Mouse (Mus musculus) adrenal gland, adult 2 months (tissue): Measurements from ENCODE around the gene Bnip3. TPM values are rescaled to one million over a fixed set of nuclear protein-coding genes. Genes with fewer than 3 reads are reported as not detected.

Experiments used
- DNase-seq: peaks from one replicate; pipeline ENCODE4 v3.0.0; 2021
- long read RNA-seq: library from polyadenylated mRNA; stranded (forward); transcript quantifications from one replicate; pipeline ENCODE4 v2.0.0, GENCODE M21; 2021
- polyA plus RNA-seq: library from polyadenylated mRNA; depleted of rRNA; stranded (reverse); fragments of >200 nt; gene quantifications from 2 replicates; pipeline ENCODE4 v1.2.3, GENCODE M21; 2012; rRNA removed
- total RNA-seq, 2 experiments: library from RNA; stranded (reverse); gene quantifications; 2 replicates each; pipeline ENCODE4 v1.2.3; 2021

The Bnip3 gene
- total RNA-seq (100 to 1,000 TPM; 220 to 303 TPM), polyA plus RNA-seq (107 and 126 TPM in 2 replicates)
- long read RNA-seq, transcript Bnip3-201 (6 exons, 1,756 nt), result major isoform, 243 of 251 reads
- long read RNA-seq, partial matches to known transcripts, result 3 of 251 reads
- long read RNA-seq, other reads (novel, unspliced or antisense), result 5 of 251 reads

- DNase-seq, result peak; percentile 96
Measured at GRCm38 (mm10) chr7:138909277-138910192, at the start of gene Bnip3. Gene Bnip3 (minus strand): TSS chr7:138909519.

GRCm38 (mm10) chr7:138957106-138957505 lies 47.8 kb upstream of the Bnip3 start:
- no peak for DNase-seq

- DNase-seq, result no peak
Measured at GRCm38 (mm10) chr7:138955787-138956186, 46.5 kb upstream of the Bnip3 start.

GRCm38 (mm10) chr7:138948309-138948708 lies 39.0 kb upstream of the Bnip3 start:
- DNase-seq, result no peak

- no peak for DNase-seq
Measured at GRCm38 (mm10) chr7:138947741-138948140, 38.4 kb upstream of the Bnip3 start.

GRCm38 (mm10) chr7:138945668-138946067 lies 36.3 kb upstream of the Bnip3 start:
- DNase-seq, result no peak

- DNase-seq, result peak; percentile 33
Measured at GRCm38 (mm10) chr7:138942301-138942700, 33.0 kb upstream of the Bnip3 start.

GRCm38 (mm10) chr7:138941571-138941970 lies 32.3 kb upstream of the Bnip3 start:
- peak; percentile 61 for DNase-seq

- peak; percentile 50 for DNase-seq
Measured at GRCm38 (mm10) chr7:138940612-138941461, 31.5 kb upstream of the Bnip3 start, which contains the start of gene Jakmip3. Gene Jakmip3 (plus strand): TSS chr7:138940730.

- peak; percentile 48 for DNase-seq
Measured at GRCm38 (mm10) chr7:138940256-138940611, 30.9 kb upstream of the Bnip3 start.

GRCm38 (mm10) chr7:138938991-138939390 lies 29.7 kb upstream of the Bnip3 start:
- DNase-seq, result no peak

- DNase-seq, result no peak
Measured at GRCm38 (mm10) chr7:138934523-138934922, 25.2 kb upstream of the Bnip3 start.

GRCm38 (mm10) chr7:138928456-138928855 lies 19.1 kb upstream of the Bnip3 start:
- no peak for DNase-seq

- peak; percentile 44 for DNase-seq
Measured at GRCm38 (mm10) chr7:138923756-138924425, 14.6 kb upstream of the Bnip3 start.

GRCm38 (mm10) chr7:138921611-138922010 lies 12.3 kb upstream of the Bnip3 start:
- no peak for DNase-seq

GRCm38 (mm10) chr7:138919156-138919944 lies 10.0 kb upstream of the Bnip3 start:
- peak; percentile 92 for DNase-seq

- DNase-seq, result peak; percentile 64
Measured at GRCm38 (mm10) chr7:138913616-138914015, 4.3 kb upstream of the Bnip3 start.

- DNase-seq, result no peak
Measured at GRCm38 (mm10) chr7:138910193-138910562, 859 bp upstream of the Bnip3 start.

- no peak for DNase-seq
Measured at GRCm38 (mm10) chr7:138908768-138909276, 497 bp downstream of the Bnip3 start.

GRCm38 (mm10) chr7:138907976-138908375 lies 1.3 kb downstream of the Bnip3 start:
- no peak for DNase-seq

- peak; percentile 74 for DNase-seq
Measured at GRCm38 (mm10) chr7:138907043-138907442, 2.3 kb downstream of the Bnip3 start.
